Mouse (Mus musculus) bone marrow, adult 2 months (tissue): Measurements from ENCODE around the gene Sco2.

Experiments
- CTCF ChIP-seq: fragments of 200-500 bp; IDR thresholded peaks from 2 replicates; pipeline ENCODE4 v1.5.1; 2011; ENCODE audit warnings: low read length, control low read depth; ENCODE audit not compliant: control insufficient read depth, insufficient read depth
- POLR2A ChIP-seq: fragments of 200-500 bp; IDR thresholded peaks from 2 replicates; pipeline ENCODE4 v1.6.1; 2011; ENCODE audit warnings: low read depth, mild to moderate bottlenecking, control low read depth, low read length, borderline replicate concordance; ENCODE audit not compliant: control insufficient read depth

DNA sequence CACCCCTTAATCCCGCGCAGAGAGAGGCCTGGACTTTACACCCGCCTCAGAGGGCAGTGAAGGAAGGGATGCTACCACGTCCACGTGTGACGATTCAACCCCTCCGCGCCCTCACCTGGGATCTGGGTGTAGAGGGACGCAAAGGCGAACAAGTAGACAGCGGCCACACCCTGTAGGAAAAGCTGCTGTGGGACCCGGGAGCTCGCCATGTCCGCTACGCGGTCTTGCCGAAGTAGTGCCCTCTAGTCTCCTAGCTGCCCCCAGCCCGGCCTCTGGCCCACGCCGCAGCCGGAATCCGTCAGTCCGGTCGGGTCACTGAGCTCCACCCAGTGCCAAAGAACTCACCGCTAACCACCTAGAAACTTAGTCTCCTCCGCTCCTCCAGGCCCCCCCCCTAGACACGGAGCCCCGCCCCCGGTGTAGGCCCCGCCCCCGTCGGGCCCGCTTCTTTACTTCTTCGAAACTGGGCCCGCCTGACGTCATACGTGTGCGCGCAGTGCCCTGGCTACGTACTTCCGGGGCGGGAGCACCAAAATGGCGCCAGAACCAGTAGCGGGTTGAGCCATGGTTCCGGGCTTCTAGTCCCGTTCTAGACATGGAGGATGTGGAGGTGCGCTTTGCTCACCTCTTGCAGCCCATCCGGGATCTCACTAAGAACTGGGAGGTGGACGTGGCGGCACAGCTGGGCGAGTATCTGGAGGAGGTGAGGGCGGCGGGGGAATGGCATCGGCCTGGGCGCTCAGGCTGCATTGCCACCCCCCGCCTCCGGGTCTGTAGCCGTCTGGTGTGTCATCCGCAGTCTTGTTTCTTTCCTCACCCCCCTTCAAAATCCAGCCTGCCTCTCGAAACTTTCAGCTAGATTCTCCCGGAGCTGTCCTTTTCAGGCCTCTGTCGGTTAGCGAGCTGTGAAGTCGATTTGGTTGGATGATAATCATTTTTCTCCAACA is 18.1 kb downstream of the Sco2 start, which contains the start of the genes Lmf2 and Ncaph2:
- TF ChIP-seq POLR2A (peak; percentile 82), CTCF (no peak)
